Mouse (Mus musculus): ENCODE measurements at regions not wholly inside any gene's neighbourhood (a gene's known extent, or its start where the extent isn't known, plus 50 kb on each side); places are given as distances from the start of the nearest gene placed in this dataset.
A peak's percentile ranks its signal among the peaks of the same experiment; 100 is the strongest.

DNA sequence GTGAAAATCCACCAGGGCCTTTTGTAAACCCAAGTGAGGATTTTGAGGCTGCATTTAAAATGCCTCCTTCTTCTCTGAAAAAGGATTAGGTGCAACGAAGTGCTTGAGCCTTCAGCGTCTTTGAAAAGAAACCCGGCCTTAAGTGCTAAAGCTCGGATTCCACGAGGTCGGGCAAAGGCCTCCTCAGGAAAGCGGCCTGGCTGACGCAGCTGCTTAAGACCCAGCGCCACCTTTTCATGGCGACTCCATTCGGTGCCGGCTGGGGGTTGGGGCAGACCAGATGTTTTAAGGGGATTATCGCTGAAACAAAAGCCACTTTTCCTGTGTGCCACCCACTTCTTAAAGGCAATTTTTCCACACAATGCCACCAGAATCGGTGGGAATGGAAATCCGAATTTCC is 61.6 kb upstream of the 4932438H23Rik start:
- no peak for DNase-seq

DNA sequence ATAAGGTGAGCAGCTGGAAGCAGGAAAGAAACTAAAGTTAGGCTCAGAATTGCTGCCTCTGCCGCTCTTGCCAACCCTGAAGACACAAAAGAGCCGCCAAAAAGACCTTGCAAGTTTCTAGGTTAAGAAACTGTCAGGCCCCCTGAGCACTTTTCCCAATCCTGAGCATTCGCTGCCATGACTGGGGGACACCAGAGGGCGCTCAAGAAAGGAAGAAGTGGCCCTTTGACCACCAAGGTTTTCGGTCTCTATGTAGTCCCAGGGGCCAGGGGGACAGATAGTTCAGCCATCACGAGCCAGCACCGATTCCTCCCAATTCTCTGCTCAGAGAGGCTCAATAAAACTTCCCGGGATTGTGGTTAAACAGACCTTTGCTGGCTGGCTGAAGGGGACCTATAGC is 64.6 kb upstream of the Olig2 start:
- peak; percentile 61 to 72 for DNase-seq

DNA sequence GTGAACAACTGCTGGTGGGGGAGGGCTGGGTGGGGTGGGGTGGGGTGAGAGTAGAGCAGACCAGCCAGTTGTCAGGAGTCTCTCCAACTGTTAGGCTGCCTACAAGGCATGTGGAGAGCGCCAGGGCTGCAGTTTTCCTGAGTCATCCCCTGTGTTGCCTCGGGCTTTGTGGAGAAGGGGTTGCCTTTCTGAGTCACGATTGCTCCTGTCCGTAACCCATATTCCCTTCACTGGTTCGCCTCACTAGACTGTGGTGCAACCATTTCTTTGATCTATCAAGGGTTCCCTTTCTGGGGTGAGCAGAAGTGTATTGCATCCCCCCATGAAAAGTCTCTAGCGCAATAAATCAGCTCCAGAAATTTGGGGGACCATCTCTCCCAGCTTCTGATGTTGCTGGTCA is 63.6 kb upstream of the Olig2 start:
- DNase-seq = no peak

DNA sequence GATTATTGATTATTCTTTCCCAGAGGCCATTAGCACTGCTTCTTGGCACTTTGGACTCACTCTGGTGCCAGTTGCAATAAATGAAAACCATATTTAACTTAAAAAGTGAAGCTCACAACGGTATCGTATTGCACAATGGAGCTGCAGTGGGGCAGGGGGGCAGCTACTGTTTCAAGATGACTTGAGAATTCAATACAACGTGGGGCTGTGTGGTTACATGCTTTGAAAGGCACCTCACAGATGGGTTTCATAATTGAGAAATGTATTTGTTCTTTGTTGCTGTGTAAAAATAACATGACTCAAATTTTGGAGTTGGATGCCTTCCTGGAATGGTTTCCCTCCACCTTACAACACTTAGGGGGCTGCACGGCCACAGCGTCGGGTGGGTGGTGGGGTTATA is 62.9 kb upstream of the Olig2 start:
- DNase-seq = no peak

DNA sequence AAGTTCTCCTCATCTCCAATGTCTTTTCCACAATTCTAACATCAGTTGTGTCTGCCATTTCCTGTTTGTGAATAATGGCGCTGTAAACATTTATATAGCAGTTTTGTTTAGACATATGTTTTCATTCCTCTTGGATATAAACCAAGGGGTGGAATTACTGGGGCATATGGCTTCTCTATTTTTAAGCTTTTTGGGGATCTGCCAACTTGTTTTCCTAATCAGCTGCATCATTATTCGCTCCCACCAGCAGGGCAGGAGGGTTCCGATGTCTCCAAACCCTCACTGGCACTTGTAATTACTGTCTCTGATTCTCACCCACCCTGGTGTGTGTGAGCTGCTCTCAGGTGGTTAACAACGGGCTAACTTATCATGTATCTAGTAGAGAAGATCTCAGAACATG is 59.4 kb upstream of the Olig2 start:
- no peak for DNase-seq

DNA sequence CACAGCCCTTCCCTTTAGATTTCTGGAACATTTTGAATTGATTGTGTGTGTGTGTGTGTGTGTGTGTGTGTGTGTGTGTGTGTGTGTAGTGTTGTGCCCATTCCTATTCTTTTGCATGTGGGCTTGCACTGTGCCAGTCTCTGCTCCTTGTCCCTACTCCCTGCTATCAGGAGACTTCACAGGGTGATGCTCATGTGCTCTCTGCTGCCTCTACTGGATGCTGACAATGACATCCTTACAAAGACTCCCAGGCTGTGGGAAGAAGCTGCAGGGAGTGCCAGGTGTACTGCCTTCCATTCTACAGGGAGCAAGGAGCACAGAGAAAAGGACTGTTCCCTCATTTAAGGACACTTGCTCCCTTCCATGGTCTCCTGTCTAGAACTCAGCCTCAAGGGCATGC is 58.4 kb upstream of the Olig2 start:
- DNase-seq = peak; percentile 72 to 76

DNA sequence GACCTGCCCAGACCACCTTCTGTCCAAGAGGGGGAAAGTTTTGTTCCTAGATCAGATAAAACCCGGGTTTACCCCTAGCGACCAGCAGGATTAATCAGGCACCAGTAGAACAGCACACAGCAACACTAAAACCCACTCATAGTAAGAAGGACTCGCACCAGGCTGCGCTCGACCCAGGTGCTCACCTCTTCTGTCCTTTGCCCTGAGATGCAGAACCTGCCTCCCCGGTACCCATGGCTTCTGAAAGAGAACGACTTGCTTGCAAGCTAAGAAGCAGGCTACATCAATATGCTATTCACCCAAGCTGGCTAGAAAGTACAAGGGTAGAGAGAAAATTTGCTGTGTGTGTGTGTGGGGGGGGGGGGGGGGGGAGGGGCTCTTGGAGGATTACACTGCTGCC is 56.9 kb upstream of the Olig2 start:
- no peak for DNase-seq

DNA sequence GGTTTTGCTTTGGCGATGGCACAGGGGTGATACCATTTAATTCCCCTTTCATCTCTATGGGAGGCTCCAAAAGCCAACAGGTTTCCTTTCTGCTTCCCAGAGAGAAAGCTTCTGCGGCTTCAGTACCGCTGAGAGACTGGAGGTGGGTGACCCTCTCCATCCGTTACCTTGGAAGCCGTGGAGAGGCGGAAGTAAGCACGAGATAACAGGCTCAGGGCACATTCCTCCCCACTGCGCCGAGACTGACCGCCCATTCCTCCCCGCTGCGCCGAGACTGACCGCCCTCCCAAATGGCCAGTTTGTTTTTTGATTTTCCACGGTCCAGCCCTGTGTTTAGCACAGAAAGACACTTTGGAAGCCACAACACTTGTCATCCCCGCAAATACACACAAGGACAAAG is 55.4 kb upstream of the Olig2 start:
- peak in 1 of 2 experiments; percentile 16 for DNase-seq

DNA sequence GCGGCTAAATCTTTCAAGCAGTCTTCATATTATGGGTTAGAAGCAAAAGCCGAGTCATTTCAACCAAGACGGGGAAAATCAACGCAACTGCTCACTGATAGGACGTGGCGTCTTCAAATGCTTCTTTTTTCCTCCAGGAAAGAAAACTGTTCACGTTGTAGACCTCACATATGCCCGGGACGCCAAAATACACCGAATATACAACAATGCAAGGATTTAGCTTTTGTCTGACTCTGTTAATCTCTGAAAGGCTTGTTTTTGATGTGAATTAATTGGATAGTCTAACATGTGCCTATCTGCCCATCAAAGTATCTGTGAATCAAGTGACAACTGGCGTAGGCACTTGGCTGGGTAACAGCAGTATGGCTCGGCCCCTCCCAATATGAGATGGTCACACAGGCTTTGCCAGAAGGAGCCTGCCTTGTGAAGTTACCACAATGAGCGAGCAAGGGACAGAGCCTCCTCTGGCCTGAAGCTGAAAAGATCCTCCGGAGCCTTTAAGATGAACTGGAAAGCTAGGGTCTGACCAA is 53.3 kb upstream of the Olig2 start:
- DNase-seq = no peak

DNA sequence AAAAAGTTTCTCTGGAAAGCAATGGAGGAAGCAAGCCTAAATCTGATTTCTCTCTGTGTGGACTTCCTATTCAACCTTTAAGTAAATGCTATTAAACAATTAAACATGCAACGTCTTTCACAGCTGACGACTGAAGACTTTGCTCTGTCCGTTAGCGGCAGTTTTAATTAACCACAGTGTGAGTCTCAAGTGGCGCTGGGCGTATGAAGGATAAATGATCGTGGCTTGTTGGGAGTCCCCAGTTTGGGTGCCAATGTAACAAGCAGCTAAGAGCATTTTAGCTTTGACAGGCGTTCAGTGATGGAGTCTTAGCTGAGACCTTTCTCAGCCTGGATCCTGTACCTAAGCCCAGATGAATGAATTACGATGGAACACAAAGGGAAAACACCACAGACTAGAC is 52.7 kb upstream of the Olig2 start:
- DNase-seq = no peak

DNA sequence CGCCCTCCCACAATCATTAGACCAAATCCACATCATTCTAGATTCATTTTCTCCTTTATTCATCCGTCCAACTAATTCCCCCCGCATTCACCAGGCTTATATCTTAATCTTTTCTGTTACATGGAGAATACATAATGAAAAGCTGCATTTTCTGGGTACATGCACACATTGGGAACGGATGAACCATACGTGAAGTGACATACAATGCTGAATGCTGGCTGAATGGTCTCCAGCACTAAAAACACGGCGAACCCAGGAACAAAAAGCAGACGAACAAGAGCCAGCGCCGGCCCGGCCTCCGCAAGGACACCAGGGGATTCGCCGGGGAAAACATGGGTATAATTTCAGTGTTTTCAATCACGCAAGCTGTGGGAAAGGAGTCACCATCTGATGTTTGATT is 52.0 kb upstream of the Olig2 start:
- DNase-seq = no peak

DNA sequence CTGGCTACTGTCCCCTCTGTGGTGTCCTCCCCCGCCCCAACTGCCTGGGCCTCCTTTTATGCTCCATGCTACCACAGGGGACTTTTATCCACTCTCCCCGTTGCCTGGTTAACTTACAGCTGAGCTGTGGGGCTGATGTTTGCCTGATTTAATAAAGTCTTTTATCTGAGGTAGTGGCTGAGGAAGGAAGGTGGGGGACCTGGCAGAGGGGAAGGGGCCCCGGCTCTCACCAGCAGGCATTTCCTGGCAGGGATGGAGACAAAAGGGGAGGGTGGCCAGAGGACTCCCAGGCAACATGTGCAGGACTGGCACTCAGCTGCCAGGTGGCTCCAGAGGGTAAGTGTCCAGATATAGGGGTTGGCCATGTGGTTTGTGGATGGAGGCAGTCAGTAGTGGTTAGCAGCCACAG is 51.4 kb upstream of the Olig2 start:
- peak; percentile 22 to 44 for DNase-seq

DNA sequence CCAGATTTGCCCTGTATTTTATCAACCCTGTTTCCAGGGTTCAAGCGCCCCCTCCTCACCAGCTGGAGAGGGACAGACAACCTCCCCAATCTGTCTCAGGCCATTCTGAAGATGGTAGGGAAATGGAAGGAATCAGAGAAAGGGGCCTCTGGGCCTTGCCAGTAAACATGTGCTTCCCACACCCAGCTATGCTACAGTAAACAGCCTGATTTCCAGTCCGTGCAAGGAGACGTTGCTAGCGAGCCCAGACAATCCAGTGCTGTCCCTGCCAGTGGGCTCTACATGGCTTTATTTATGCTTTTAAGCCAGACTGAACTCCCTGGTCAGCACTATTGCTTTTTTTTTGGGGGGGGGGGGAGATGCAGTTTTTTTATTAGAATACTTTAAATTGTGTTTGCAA is 50.9 kb upstream of the Olig2 start:
- DNase-seq = no peak
